Mouse (Mus musculus): ENCODE measurements around the gene Gm44502.

- TF ChIP-seq CTCF (IDR thresholded peaks at IDR 0.05; ENCODE audit: low read depth, low read length) (no peak), POLR2A (IDR thresholded peaks at IDR 0.05; ENCODE audit: borderline replicate concordance, low read depth, low read length) (no peak)
These were observed 52.5 kb downstream of the Gm44502 start, which contains the start of gene Tymp for GRCm38 (mm10) chr15:89376957-89377356.
